In genomic region chr3:142219910-142220309, GRCm38 (mm10) we compare ENCODE assay signal across 30 mouse cellular contexts. TPM values are rescaled to one million over a fixed set of nuclear protein-coding genes. Genes with fewer than 3 reads are reported as not detected.
"Had no signal": no experiment of that assay in that cellular context is flagged by ENCODE, and none has a peak within 500 bp of the region (broad histone marks: within the 10 kb centered on the region; RNA-seq: fewer than 3 reads in every experiment).

No protein-coding gene starts in this region.

- H3K9me3 ChIP-seq: embryonic facial prominence, embryonic 10.5 days; embryonic facial prominence, embryonic 12.5 days; embryonic facial prominence, embryonic 13.5 days; embryonic facial prominence, embryonic 15.5 days; forebrain, embryonic 10.5 days; forebrain, embryonic 12.5 days; forebrain, embryonic 13.5 days; forebrain, embryonic 15.5 days had no signal

- DNase-seq: cerebellum, adult 18-20 months; cerebellum, adult 2 months; cerebellum, adult 8-10 months; cerebellum, adult 9-10 months; cerebellum, adult 9-11 months; cerebellum, postnatal 10 days; cerebellum, postnatal 14 days; cerebellum, postnatal 25 days; cerebellum, postnatal 36 days; embryo, embryonic 11 days; forebrain, postnatal 0 days; gastrocnemius, adult 2 months; gastrocnemius, postnatal 10 days; gastrocnemius, postnatal 14 days; gastrocnemius, postnatal 25 days; gastrocnemius, postnatal 36 days; heart, adult 18-20 months had no signal

- H3K27ac ChIP-seq: embryonic facial prominence, embryonic 10.5 days; embryonic facial prominence, embryonic 12.5 days; embryonic facial prominence, embryonic 13.5 days; embryonic facial prominence, embryonic 15.5 days; forebrain, embryonic 10.5 days; forebrain, embryonic 12.5 days; forebrain, embryonic 13.5 days; forebrain, embryonic 15.5 days; gastrocnemius, adult 2 months had no signal

- H3K36me3 ChIP-seq: embryonic facial prominence, embryonic 10.5 days; embryonic facial prominence, embryonic 12.5 days; embryonic facial prominence, embryonic 13.5 days; embryonic facial prominence, embryonic 15.5 days; forebrain, embryonic 10.5 days; forebrain, embryonic 12.5 days; forebrain, embryonic 15.5 days had no signal

- H3K9ac ChIP-seq: embryonic facial prominence, embryonic 12.5 days; embryonic facial prominence, embryonic 13.5 days; embryonic facial prominence, embryonic 15.5 days; forebrain, embryonic 12.5 days; forebrain, embryonic 13.5 days; forebrain, embryonic 15.5 days; forebrain, postnatal 0 days had no signal

- H3K4me2 ChIP-seq: embryonic facial prominence, embryonic 12.5 days; embryonic facial prominence, embryonic 13.5 days; embryonic facial prominence, embryonic 15.5 days; forebrain, embryonic 12.5 days; forebrain, embryonic 13.5 days; forebrain, embryonic 15.5 days had no signal

- H3K27me3 ChIP-seq: embryonic facial prominence, embryonic 12.5 days; embryonic facial prominence, embryonic 15.5 days; forebrain, embryonic 12.5 days; forebrain, embryonic 13.5 days; forebrain, embryonic 15.5 days had no signal

- H3K4me3 ChIP-seq: embryonic facial prominence, embryonic 10.5 days; embryonic facial prominence, embryonic 12.5 days; embryonic facial prominence, embryonic 13.5 days; embryonic facial prominence, embryonic 15.5 days; erythroblast, embryonic 14.5 days; forebrain, embryonic 10.5 days; forebrain, embryonic 12.5 days; forebrain, embryonic 13.5 days; forebrain, embryonic 15.5 days; gastrocnemius, adult 2 months had no signal

- ATAC-seq: forebrain, embryonic 13.5 days; forebrain, embryonic 14.5 days; forebrain, embryonic 15.5 days; forebrain, embryonic 16.5 days; forebrain, postnatal 0 days had no signal

- H3K4me1 ChIP-seq: embryonic facial prominence, embryonic 13.5 days; embryonic facial prominence, embryonic 15.5 days; forebrain, embryonic 12.5 days; forebrain, embryonic 13.5 days; forebrain, embryonic 15.5 days had no signal

RNA-seq across cellular contexts. Expression of gene Bmpr1b, which starts 50.7 kb away (rescaled TPM):
- total RNA-seq: common myeloid progenitor, adult 5-6 weeks; granulocyte monocyte progenitor cell, adult 5-6 weeks had no signal
- polyA plus RNA-seq: erythroblast, embryonic 14.5 days had no signal
